Mouse (Mus musculus) bone marrow macrophage, adult 2 months (primary cell): Measurements from ENCODE around the gene Ppp1r14c.

Source experiments
- CTCF ChIP-seq: IDR thresholded peaks from 2 replicates; pipeline ENCODE4 v1.5.1; 2012; ENCODE audit warnings: low read depth, mild to moderate bottlenecking, low read length, moderate library complexity
- POLR2A ChIP-seq: IDR thresholded peaks from 2 replicates; pipeline ENCODE4 v1.6.1; 2012; ENCODE audit warnings: mild to moderate bottlenecking, low read depth, low read length, borderline replicate concordance

GRCm38 (mm10) chr10:3408036-3408661, 42.3 kb downstream of the Ppp1r14c start:
- TF ChIP-seq CTCF (no peak), POLR2A (no peak)
